Mouse (Mus musculus): ENCODE measurements around the gene Kifc1.
"Not testable (repeated sequence)": the region's sequence is repeated elsewhere in the genome, so short reads cannot be mapped to it uniquely, and the experiment has no call there.

DNA sequence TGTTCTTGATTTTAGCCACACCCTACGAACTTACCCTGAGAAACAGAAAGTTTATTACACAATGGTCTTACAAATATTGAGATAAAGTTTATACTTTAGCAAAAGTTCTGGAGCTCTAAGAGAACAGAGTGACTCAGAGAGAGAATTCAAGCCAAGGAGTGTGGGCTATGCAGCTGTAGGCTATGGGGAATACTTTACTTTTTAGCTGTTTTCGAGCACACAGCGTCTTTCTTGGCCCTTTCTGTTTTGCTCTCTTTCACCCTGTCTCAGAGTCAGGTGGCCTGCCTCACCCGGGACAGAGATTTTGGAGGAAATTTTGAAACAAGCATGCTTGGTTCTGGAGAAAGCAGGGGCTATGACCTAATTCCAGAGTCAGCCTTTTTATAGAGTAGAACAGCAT is 7.7 kb upstream of the Kifc1 start:
- not testable (repeated sequence) for TF ChIP-seq CTCF (IDR thresholded peaks at IDR 0.05; ENCODE audit: low read depth, low read length); POLR2A (IDR thresholded peaks at IDR 0.05; ENCODE audit: extremely low read depth, insufficient read depth, low read length)
